Mouse (Mus musculus): ENCODE data around the gene Filip1. TPM values are rescaled to one million over a fixed set of nuclear protein-coding genes. Genes with fewer than 3 reads are reported as not detected.

Gene Filip1
- polyA plus RNA-seq, 1 experiment: 2.9 TPM

DNA sequence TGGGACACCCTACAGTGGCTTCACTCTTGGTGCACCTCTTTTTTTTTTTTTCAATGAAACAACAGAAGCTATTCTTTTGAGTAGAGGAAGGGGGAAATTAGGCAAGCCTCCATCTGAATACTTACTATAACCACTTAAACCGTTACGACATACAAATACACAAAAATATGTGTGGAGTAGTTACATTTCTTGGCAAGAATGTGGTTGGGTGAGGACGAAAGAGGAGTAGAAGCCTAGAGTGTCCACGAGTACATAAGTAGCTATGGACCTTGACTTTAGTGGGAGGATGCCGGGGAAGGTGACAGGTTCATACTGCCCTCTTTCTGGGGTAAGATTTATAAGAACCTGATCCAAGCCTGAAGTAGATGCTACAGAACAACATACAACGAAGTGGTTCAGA, 15.4 kb downstream of the Filip1 start:
- Histone ChIP-seq H3K27me3 (ENCODE audit: control insufficient read depth, insufficient read depth, low read length) (no peaks in the 10 kb centered on the region), H3K4me1 (ENCODE audit: control insufficient read depth, insufficient read depth, low read length) (no peaks in the 10 kb centered on the region), H3K27ac (ENCODE audit: insufficient read depth, low read length) (no peak overlapping the region), H3K4me3 (replicated peaks; ENCODE audit: insufficient read depth, low read depth, low read length) (no peak overlapping the region)
- 84% methylated on average over 6 of the region's 6 CpGs for WGBS
- DNase-seq: no peak
- TF ChIP-seq CTCF (IDR thresholded peaks at IDR 0.05; ENCODE audit: borderline replicate concordance, insufficient read depth, low read depth, low read length) (no peak), POLR2A (IDR thresholded peaks at IDR 0.05; ENCODE audit: borderline replicate concordance, insufficient read depth, low read length) (no peak)

DNA sequence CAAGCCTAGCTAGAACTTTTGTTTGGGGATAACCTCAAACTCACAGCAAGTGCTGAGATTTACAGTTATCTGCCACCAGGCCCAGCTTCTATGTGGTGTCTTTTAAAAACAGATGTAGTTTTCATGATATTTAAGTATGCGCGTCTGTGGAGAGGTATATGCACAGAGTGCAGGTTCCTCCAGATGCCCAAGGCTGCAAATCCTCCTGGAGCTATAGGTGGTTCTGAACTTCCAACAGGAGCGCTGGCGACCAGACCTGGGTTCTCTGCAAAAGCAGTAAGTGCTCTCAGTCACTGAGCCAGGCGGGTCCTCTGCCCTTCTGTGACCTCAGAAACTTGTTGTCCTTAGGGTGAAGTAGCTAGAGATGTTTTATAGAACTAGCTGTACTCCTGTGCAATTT, 18.4 kb downstream of the Filip1 start:
- DNase-seq: no peak
- no peak overlapping the region for H3K4me3 ChIP-seq (replicated peaks; ENCODE audit: insufficient read depth, low read depth, low read length)
- no peaks in the 10 kb centered on the region for H3K4me1 ChIP-seq (ENCODE audit: control insufficient read depth, insufficient read depth, low read length)
- TF ChIP-seq POLR2A (IDR thresholded peaks at IDR 0.05; ENCODE audit: borderline replicate concordance, insufficient read depth, low read length) (no peak), CTCF (IDR thresholded peaks at IDR 0.05; ENCODE audit: borderline replicate concordance, insufficient read depth, low read depth, low read length) (no peak)
- no peak overlapping the region for H3K27ac ChIP-seq (ENCODE audit: insufficient read depth, low read length)
- WGBS: 89% methylated on average over 5 of the region's 5 CpGs
- no peaks in the 10 kb centered on the region for H3K27me3 ChIP-seq (ENCODE audit: control insufficient read depth, insufficient read depth, low read length)

DNA sequence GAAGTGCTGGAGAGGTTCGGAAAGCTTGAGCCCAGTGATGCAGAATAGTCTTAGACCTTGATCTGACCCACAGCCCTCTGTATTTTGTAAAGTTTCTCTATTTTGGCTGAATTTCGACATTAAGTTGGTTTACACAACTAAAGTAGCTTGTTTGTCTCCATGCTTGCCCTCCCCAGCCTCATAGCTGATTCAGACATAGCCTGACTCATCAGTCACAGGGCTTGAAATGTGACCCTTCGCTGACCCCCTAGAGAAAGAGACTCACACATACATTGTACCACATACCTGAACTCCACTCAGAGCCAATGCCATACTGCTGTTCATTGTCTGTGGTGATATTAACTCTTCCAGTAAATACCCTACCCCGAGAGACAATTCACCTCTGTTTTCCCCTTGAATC, 19.6 kb downstream of the Filip1 start:
- TF ChIP-seq CTCF (IDR thresholded peaks at IDR 0.05; ENCODE audit: borderline replicate concordance, insufficient read depth, low read depth, low read length): no peak
- TF ChIP-seq POLR2A (IDR thresholded peaks at IDR 0.05; ENCODE audit: borderline replicate concordance, insufficient read depth, low read length): no peak
- H3K27ac ChIP-seq (ENCODE audit: insufficient read depth, low read length): no peak overlapping the region
- H3K4me1 ChIP-seq (ENCODE audit: control insufficient read depth, insufficient read depth, low read length): no peaks in the 10 kb centered on the region
- no peak overlapping the region for H3K4me3 ChIP-seq (replicated peaks; ENCODE audit: insufficient read depth, low read depth, low read length)
- DNase-seq: no peak
- 84% methylated on average over 4 of the region's 4 CpGs for WGBS
- H3K27me3 ChIP-seq (ENCODE audit: control insufficient read depth, insufficient read depth, low read length): no peaks in the 10 kb centered on the region

DNA sequence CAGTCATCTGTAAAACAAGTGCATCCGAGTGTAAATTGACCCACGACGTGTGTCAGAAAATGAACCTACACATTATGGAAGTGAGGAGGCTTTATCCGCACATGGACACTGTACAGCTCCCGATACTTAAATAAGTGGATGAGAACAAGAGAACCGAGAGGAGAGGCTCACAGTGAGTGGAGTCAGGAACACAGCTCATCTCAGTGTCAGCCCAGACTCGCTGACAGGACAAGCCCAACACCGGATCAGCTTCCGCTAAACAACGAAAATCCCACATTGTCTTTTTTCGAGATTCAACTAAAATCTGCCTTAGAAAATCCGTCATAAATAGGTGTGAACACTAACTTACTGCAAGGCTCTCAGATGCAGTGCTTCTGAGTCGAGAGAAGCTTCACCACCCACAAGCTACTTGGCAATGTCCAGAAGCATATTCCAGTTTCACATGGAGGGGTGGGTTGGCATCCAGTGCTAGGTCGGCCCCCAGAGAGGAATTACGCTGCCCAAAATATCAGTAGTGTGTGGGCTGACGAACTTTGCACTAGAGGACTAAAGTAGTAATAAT, 22.1 kb downstream of the Filip1 start:
- Histone ChIP-seq H3K4me1 (ENCODE audit: control insufficient read depth, insufficient read depth, low read length) (no peaks in the 10 kb centered on the region), H3K4me3 (replicated peaks; ENCODE audit: insufficient read depth, low read depth, low read length) (no peak overlapping the region), H3K27me3 (ENCODE audit: control insufficient read depth, insufficient read depth, low read length) (no peaks in the 10 kb centered on the region), H3K27ac (ENCODE audit: insufficient read depth, low read length) (no peak overlapping the region)
- DNase-seq: no peak
- 19% methylated on average over 16 of the region's 16 CpGs for WGBS
- TF ChIP-seq POLR2A (IDR thresholded peaks at IDR 0.05; ENCODE audit: borderline replicate concordance, insufficient read depth, low read length): no peak
- TF ChIP-seq CTCF (IDR thresholded peaks at IDR 0.05; ENCODE audit: borderline replicate concordance, insufficient read depth, low read depth, low read length): no peak

DNA sequence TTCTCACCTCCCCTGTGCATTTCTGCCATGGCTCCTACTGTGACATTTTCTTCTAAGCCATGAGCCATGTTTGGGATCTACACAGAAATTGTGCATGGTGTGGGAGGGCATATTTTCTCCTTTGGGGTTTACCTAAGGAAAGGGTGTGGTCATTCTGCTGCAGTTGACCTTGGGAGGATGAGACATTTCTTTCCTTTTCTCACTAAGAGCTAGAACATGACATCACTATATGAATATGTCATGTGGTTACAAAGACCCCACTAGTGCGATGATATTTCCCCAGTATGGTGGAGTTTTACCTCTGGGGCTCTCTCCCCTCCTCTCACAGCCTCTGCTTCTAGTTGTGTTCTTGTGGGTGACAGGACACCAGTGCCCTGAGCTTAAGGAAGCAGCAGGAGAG, 22.9 kb downstream of the Filip1 start:
- no peak for DNase-seq
- Histone ChIP-seq H3K27ac (ENCODE audit: insufficient read depth, low read length) (no peak overlapping the region), H3K4me1 (ENCODE audit: control insufficient read depth, insufficient read depth, low read length) (no peaks in the 10 kb centered on the region), H3K4me3 (replicated peaks; ENCODE audit: insufficient read depth, low read depth, low read length) (no peak overlapping the region), H3K27me3 (ENCODE audit: control insufficient read depth, insufficient read depth, low read length) (no peaks in the 10 kb centered on the region)
- TF ChIP-seq POLR2A (IDR thresholded peaks at IDR 0.05; ENCODE audit: borderline replicate concordance, insufficient read depth, low read length) (no peak), CTCF (IDR thresholded peaks at IDR 0.05; ENCODE audit: borderline replicate concordance, insufficient read depth, low read depth, low read length) (no peak)
- WGBS: 57% methylated on average over 1 of the region's 1 CpGs

DNA sequence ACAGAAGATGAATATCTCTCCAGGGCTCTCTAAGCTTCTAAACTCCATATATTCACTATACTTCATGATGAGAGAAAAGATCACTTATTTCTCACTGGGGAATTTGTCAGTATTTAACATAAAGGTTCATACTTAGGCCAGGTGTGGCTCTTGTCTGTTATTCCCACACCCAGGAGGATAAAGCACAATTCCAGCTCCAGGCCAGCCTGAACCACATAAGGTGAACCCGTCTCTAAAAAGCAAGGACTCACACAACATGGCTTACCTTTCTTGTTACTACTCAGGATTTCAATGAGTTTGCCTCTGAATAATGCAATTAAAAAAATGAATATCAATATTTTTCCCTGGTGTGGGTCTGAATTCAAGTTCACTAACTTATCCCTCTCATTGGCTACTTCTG, 23.6 kb downstream of the Filip1 start:
- Histone ChIP-seq H3K4me3 (replicated peaks; ENCODE audit: insufficient read depth, low read depth, low read length) (no peak overlapping the region), H3K27me3 (ENCODE audit: control insufficient read depth, insufficient read depth, low read length) (no peaks in the 10 kb centered on the region), H3K4me1 (ENCODE audit: control insufficient read depth, insufficient read depth, low read length) (no peaks in the 10 kb centered on the region), H3K27ac (ENCODE audit: insufficient read depth, low read length) (no peak overlapping the region)
- no peak for DNase-seq
- WGBS: 91% methylated on average over 1 of the region's 1 CpGs
- no peak for TF ChIP-seq POLR2A (IDR thresholded peaks at IDR 0.05; ENCODE audit: borderline replicate concordance, insufficient read depth, low read length)
- no peak for TF ChIP-seq CTCF (IDR thresholded peaks at IDR 0.05; ENCODE audit: borderline replicate concordance, insufficient read depth, low read depth, low read length)

DNA sequence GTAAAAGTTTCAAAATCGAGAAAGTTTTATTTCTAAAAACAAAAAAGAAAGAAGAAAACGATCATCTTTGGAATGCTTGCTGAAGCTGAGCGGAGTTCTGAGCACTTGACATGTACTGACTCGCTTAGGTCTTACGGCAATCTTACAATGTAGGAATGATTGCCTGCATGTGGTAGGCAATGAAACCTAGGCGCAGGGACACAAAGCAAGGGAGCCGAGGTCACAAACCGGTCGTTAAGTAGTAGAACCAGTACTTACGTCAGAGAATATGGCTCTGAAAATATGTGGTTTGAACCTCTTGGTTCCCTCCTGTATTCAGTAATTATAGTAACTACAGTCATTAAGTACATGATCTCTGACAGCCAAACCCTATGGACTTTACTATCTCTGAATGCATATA, 29.4 kb downstream of the Filip1 start:
- H3K4me1 ChIP-seq (ENCODE audit: control insufficient read depth, insufficient read depth, low read length): no peaks in the 10 kb centered on the region
- H3K27me3 ChIP-seq (ENCODE audit: control insufficient read depth, insufficient read depth, low read length): no peaks in the 10 kb centered on the region
- H3K4me3 ChIP-seq (replicated peaks; ENCODE audit: insufficient read depth, low read depth, low read length): no peak overlapping the region
- WGBS: 91% methylated on average over 10 of the region's 10 CpGs
- TF ChIP-seq CTCF (IDR thresholded peaks at IDR 0.05; ENCODE audit: borderline replicate concordance, insufficient read depth, low read depth, low read length) (no peak), POLR2A (IDR thresholded peaks at IDR 0.05; ENCODE audit: borderline replicate concordance, insufficient read depth, low read length) (no peak)
- H3K27ac ChIP-seq (ENCODE audit: insufficient read depth, low read length): no peak overlapping the region
- DNase-seq: no peak

DNA sequence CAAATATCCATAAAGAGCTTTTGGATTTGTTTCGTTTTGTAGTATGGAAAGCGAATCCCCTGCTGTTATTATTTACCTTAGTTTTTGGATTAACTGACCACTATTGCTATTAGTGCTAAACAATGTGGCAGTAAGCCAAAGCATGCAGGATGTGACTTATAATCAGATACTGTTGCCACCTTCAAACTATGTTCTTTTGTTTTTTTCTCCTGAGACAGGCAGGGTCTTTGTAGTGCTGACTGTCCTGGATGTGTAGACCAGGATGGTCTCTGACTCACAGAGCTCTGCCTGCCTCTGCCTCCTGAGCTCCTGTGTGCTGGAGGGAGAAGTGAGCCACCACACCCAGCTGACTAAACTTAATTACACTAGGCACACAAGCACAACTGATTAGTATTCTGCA, 33.4 kb downstream of the Filip1 start:
- TF ChIP-seq POLR2A (IDR thresholded peaks at IDR 0.05; ENCODE audit: borderline replicate concordance, insufficient read depth, low read length) (no peak), CTCF (IDR thresholded peaks at IDR 0.05; ENCODE audit: borderline replicate concordance, insufficient read depth, low read depth, low read length) (no peak)
- DNase-seq: no peak
- no peaks in the 10 kb centered on the region for H3K4me1 ChIP-seq (ENCODE audit: control insufficient read depth, insufficient read depth, low read length)
- H3K4me3 ChIP-seq (replicated peaks; ENCODE audit: insufficient read depth, low read depth, low read length): no peak overlapping the region
- H3K27ac ChIP-seq (ENCODE audit: insufficient read depth, low read length): no peak overlapping the region
- no peaks in the 10 kb centered on the region for H3K27me3 ChIP-seq (ENCODE audit: control insufficient read depth, insufficient read depth, low read length)
- 90% methylated on average over 2 of the region's 2 CpGs for WGBS
